Mouse (Mus musculus) heart, embryonic 16.5 days (tissue): ENCODE measurements around the gene Ncam2. TPM values are rescaled to one million over a fixed set of nuclear protein-coding genes. Genes with fewer than 3 reads are reported as not detected.

Experiments used
- ATAC-seq: fragments of 200-750 bp; cut with Nextera tagmentation; replicated peaks from 2 replicates; pipeline ENCODE4 v1.8.0; 2017; ENCODE audit warnings: moderate number of reproducible peaks; ENCODE audit not compliant: insufficient read depth, low FRiP score; ENCODE audit errors: extremely low read depth
- H3K27ac ChIP-seq: fragments of 300-500 bp; sonication (generic); 2 replicates; pipeline ENCODE4 v1.5.1; 2014; ENCODE audit warnings: mild to moderate bottlenecking, low read length, control low read depth, moderate library complexity
- H3K27me3 ChIP-seq: fragments of 300-500 bp; sonication (generic); 2 replicates; pipeline ENCODE4 v1.6.1; 2014; ENCODE audit warnings: low read length, mixed read lengths; ENCODE audit not compliant: control insufficient read depth, insufficient read depth
- H3K36me3 ChIP-seq: fragments of 300-500 bp; sonication (generic); 2 replicates; pipeline ENCODE4 v1.6.1; 2014; ENCODE audit not compliant: control insufficient read depth, insufficient read depth
- H3K4me1 ChIP-seq: fragments of 300-500 bp; sonication (generic); 2 replicates; pipeline ENCODE4 v1.6.1; 2014; ENCODE audit warnings: low read length, mixed read lengths; ENCODE audit not compliant: control insufficient read depth, insufficient read depth
- H3K4me2 ChIP-seq: fragments of 300-500 bp; sonication (generic); 2 replicates; pipeline ENCODE4 v1.6.1; 2014; ENCODE audit warnings: low read depth, mild to moderate bottlenecking, control low read depth, low read length
- H3K4me3 ChIP-seq: fragments of 300-500 bp; sonication (generic); 2 replicates; pipeline ENCODE4 v1.5.1; 2014; ENCODE audit warnings: mild to moderate bottlenecking, control low read depth, low read length
- H3K9ac ChIP-seq: fragments of 300-500 bp; sonication (generic); 2 replicates; pipeline ENCODE4 v1.6.1; 2014; ENCODE audit warnings: low read length, control low read depth
- H3K9me3 ChIP-seq: fragments of 300-500 bp; sonication (generic); replicated peaks from 2 replicates; pipeline ENCODE4 v1.6.1; 2016; ENCODE audit warnings: low read length; ENCODE audit not compliant: control insufficient read depth
- WGBS: fragments of 180-500 bp; shearing (Covaris S2); extraction: QIAGEN DNeasy Blood & Tissue Kit; methylation state at CpG from one replicate; pipeline ENCODE4 v1.1.7; 2014; 5-methylcytosine and 5-hydroxymethylcytosine counted together
- polyA plus RNA-seq: library from polyadenylated mRNA; unstranded; fragments of >200 nt; fragmentation: Nextera tagmentation; extraction: Ambion mirVana; gene quantifications from 2 replicates; pipeline ENCODE4 v1.2.1, GENCODE M21; 2015

Gene Ncam2
- polyA plus RNA-seq, 1 experiment from 2014 or later: 0.09 TPM

DNA sequence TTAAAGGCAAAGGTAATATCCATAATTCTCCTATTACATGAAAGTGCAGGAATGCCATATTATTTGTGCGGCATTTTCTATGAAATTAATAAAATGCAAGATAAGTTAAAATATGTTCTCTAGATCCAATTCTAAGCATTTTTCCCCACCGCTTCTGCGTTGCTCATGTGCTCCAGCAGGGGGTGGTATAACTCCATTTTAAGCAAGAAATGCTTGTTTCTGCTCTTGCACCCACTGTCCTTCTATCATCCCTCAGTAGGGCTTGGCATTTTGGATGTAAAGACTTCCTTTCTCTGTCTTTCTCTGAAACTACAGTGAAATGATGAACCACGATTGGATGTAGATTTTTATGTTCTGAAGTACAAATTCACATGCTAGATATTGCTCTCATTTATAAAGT, 1.5 kb downstream of the Ncam2 start:
- no peak overlapping the region for H3K4me3 ChIP-seq
- H3K4me1 ChIP-seq: peaks cover 4% of the 10 kb centered on the region; the same call in 1 of the 2 replicates
- no peaks in the 10 kb centered on the region for H3K36me3 ChIP-seq
- H3K27ac ChIP-seq: no peak overlapping the region
- no peaks in the 10 kb centered on the region for H3K9me3 ChIP-seq
- H3K27me3 ChIP-seq: no peaks in the 10 kb centered on the region
- whole genome bisulfite sequencing: 4% methylated on average over 4 of the region's 4 CpGs
- ATAC-seq: no peak
- H3K9ac ChIP-seq: no peak overlapping the region
- H3K4me2 ChIP-seq: no peak overlapping the region

DNA sequence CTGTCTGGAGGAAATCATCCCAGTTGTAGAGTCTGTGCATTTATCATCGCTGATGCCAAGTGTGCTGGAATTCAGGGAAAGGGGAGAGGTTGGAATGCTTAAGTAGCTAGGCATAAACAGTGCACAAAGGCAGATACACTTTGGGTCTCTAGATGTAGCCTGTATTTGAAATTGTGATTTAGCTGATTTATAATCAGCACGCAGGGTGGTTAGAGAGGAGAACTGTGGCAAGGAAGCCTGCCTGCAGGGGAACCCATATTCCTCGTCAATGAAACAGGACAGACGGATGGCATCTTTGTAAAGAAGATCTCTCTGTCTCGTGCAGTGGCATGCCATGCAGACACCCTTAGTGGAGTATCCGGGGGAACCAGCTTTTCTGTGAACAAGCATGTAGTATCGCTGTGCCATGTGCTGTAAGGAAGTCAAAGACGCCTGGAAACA, 2.2 kb downstream of the Ncam2 start:
- Histone ChIP-seq H3K4me2 (no peak overlapping the region), H3K27me3 (no peaks in the 10 kb centered on the region), H3K36me3 (no peaks in the 10 kb centered on the region), H3K4me1 (peaks cover 4% of the 10 kb centered on the region; the same call in 1 of the 2 replicates), H3K9me3 (no peaks in the 10 kb centered on the region), H3K4me3 (no peak overlapping the region), H3K27ac (no peak overlapping the region), H3K9ac (no peak overlapping the region)
- 71% methylated on average over 8 of the region's 8 CpGs for WGBS
- no peak for ATAC-seq

GRCm38 (mm10) chr16:81204405-81205034, 4.0 kb downstream of the Ncam2 start:
- Histone ChIP-seq H3K4me3 (no peak overlapping the region), H3K4me1 (peaks cover 4% of the 10 kb centered on the region; the same call in 1 of the 2 replicates), H3K4me2 (no peak overlapping the region), H3K36me3 (no peaks in the 10 kb centered on the region), H3K9me3 (no peaks in the 10 kb centered on the region), H3K27me3 (no peaks in the 10 kb centered on the region), H3K9ac (no peak overlapping the region), H3K27ac (no peak overlapping the region)
- no peak for ATAC-seq
- 77% methylated on average over 12 of the region's 12 CpGs for WGBS

DNA sequence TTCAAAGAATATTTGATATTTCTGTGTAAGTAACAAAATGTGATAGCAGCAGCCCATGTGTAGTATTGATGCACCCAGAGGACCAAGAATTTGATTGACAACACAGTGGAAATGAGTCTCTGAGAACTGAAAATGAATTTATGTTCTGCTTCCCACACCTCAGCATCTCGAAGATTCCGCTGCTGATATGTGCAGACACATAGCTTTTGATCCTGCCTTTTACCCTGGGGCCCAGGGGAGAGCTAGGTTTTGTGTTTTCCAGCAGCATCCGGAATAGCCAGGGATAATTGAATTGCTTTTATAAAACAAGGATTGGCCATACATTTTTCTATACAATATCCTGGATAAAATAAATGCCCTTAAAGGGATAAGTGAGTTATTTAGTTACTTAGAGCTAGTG, 20.7 kb downstream of the Ncam2 start:
- no peaks in the 10 kb centered on the region for H3K36me3 ChIP-seq
- no peak for ATAC-seq
- 78% methylated on average over 3 of the region's 3 CpGs for WGBS
- H3K27me3 ChIP-seq: no peaks in the 10 kb centered on the region
- no peaks in the 10 kb centered on the region for H3K9me3 ChIP-seq
- peaks cover 4% of the 10 kb centered on the region; the same call in 1 of the 2 replicates for H3K4me1 ChIP-seq
- H3K4me2 ChIP-seq: no peak overlapping the region
- H3K27ac ChIP-seq: no peak overlapping the region
- H3K4me3 ChIP-seq: no peak overlapping the region
- H3K9ac ChIP-seq: no peak overlapping the region

DNA sequence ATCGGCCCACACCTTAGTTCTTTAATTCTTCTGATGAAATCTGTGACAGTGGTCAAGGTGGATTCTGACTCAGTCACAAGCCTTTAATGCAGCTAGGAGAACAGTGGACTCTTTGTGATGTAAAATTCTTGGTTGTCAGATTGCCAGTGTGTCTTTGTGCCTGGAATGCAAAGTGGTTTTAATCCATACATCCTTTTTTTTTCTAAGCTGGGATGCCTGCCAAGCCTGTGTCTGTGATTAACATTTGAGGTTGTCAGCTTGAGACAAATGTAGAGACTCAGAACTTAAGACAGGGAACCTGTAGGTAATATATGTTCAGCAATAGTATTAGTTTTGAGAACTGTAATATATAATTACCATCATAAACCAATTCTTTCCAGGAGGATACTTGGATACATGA, 23.3 kb downstream of the Ncam2 start:
- Histone ChIP-seq H3K9me3 (no peaks in the 10 kb centered on the region), H3K4me1 (peaks cover 4% of the 10 kb centered on the region; the same call in 1 of the 2 replicates), H3K36me3 (no peaks in the 10 kb centered on the region), H3K9ac (no peak overlapping the region), H3K4me3 (no peak overlapping the region), H3K27ac (no peak overlapping the region), H3K27me3 (no peaks in the 10 kb centered on the region), H3K4me2 (no peak overlapping the region)
- no peak for ATAC-seq
- WGBS: 29% methylated on average over 1 of the region's 1 CpGs

DNA sequence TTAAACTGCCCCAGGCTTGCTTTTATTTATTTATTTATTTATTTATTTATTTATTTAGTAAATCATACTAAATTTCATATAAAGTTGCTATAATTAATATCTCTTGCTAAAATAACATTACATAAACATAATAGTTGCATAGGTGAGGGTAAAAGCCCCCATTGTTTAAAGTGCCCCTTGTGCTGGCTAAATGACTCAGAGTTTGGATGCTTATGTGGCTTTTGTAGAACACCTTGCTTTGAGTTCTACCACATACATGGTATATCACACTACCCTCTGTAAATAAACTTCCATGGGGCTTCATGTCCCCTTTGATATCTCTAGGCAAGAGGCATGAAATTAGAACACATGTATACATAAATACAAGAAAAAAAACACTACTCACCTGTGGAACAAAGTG, 23.8 kb downstream of the Ncam2 start:
- H3K9ac ChIP-seq: no peak overlapping the region
- H3K4me3 ChIP-seq: no peak overlapping the region
- no peak overlapping the region for H3K27ac ChIP-seq
- ATAC-seq: no peak
- no peaks in the 10 kb centered on the region for H3K9me3 ChIP-seq
- H3K27me3 ChIP-seq: no peaks in the 10 kb centered on the region
- peaks cover 4% of the 10 kb centered on the region; the same call in 1 of the 2 replicates for H3K4me1 ChIP-seq
- H3K36me3 ChIP-seq: no peaks in the 10 kb centered on the region
- no peak overlapping the region for H3K4me2 ChIP-seq

DNA sequence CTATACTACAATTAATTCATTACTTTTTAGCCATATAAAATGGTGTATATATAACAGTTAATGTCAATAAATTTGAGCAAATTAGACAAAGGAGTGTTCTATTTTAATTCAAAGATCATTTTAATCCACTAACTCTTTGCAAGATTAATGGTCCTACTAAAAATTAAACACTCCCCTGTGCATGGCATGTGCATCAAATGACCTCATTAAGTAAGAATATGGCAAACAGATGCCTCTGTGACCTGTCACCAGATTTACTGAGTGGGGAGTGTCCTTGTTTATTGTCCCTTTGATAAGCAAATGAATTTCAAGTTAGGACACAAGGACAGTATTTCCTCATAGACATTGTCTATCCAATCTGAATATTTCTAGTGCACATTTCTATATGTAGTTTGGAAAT, 54.4 kb downstream of the Ncam2 start:
- no peaks in the 10 kb centered on the region for H3K36me3 ChIP-seq
- H3K4me2 ChIP-seq: no peak overlapping the region
- H3K4me1 ChIP-seq: no peaks in the 10 kb centered on the region
- no peaks in the 10 kb centered on the region for H3K27me3 ChIP-seq
- no peak overlapping the region for H3K9ac ChIP-seq
- H3K27ac ChIP-seq: no peak overlapping the region
- no peak for ATAC-seq
- H3K4me3 ChIP-seq: no peak overlapping the region
- no peaks in the 10 kb centered on the region for H3K9me3 ChIP-seq

DNA sequence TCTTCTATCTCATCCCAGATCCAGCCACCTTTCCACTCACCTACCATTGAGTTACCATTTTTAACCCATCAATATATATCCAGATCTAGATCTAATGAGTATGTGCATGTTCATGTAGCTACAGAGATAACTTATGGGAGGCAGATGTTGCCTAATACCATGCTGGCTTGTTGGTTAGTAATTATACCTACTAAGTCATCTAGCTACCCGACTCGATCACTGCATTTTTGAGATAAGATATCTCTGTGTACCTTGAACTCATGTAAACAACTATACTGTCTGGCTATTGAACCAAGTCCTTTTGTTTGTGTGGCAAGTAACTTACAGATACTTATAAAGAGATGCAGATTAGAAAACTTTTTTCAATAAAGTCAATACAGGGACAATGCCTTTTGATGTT, 59.9 kb downstream of the Ncam2 start:
- Histone ChIP-seq H3K4me1 (no peaks in the 10 kb centered on the region), H3K9me3 (no peaks in the 10 kb centered on the region), H3K36me3 (no peaks in the 10 kb centered on the region), H3K4me3 (no peak overlapping the region), H3K9ac (no peak overlapping the region), H3K4me2 (no peak overlapping the region), H3K27me3 (no peaks in the 10 kb centered on the region), H3K27ac (no peak overlapping the region)
- WGBS: 63% methylated on average over 2 of the region's 2 CpGs
- no peak for ATAC-seq

- Histone ChIP-seq H3K27ac (peak overlapping the region; percentile 41), H3K9ac (no peak overlapping the region), H3K4me1 (peaks cover 5% of the 10 kb centered on the region; the same call in 1 of the 2 replicates), H3K4me3 (no peak overlapping the region), H3K4me2 (no peak overlapping the region), H3K9me3 (no peaks in the 10 kb centered on the region), H3K36me3 (no peaks in the 10 kb centered on the region), H3K27me3 (no peaks in the 10 kb centered on the region)
- ATAC-seq: peak; percentile 86
- 35% methylated on average over 2 of the region's 2 CpGs for WGBS
Measured at GRCm38 (mm10) chr16:81273597-81274360, 73.3 kb downstream of the Ncam2 start.
